Mouse (Mus musculus) midbrain, embryonic 12.5 days (tissue): ENCODE data around the gene Ccp110. TPM values are rescaled to one million over a fixed set of nuclear protein-coding genes. Genes with fewer than 3 reads are reported as not detected.

ENCODE experiments used
- ATAC-seq: fragments of 200-750 bp; cut with Nextera tagmentation; 2 replicates; pipeline ENCODE4 v1.8.0; 2017; ENCODE audit warnings: low read depth, moderate TSS enrichment, moderate library complexity; ENCODE audit not compliant: low FRiP score
- H3K27ac ChIP-seq: fragments of 300-500 bp; sonication (generic); replicated peaks from 2 replicates; pipeline ENCODE4 v1.5.1; 2016; ENCODE audit warnings: mild to moderate bottlenecking
- H3K27me3 ChIP-seq: fragments of 300-500 bp; sonication (generic); 2 replicates; pipeline ENCODE4 v1.6.1; 2016; ENCODE audit warnings: mild to moderate bottlenecking
- H3K36me3 ChIP-seq: fragments of 300-500 bp; sonication (generic); 2 replicates; pipeline ENCODE4 v1.6.1; 2016
- H3K4me1 ChIP-seq: fragments of 300-500 bp; sonication (generic); 2 replicates; pipeline ENCODE4 v1.6.1; 2016
- H3K4me2 ChIP-seq: fragments of 300-500 bp; sonication (generic); replicated peaks from 2 replicates; pipeline ENCODE4 v1.6.1; 2016; ENCODE audit warnings: mild to moderate bottlenecking, moderate library complexity
- H3K4me3 ChIP-seq: fragments of 300-500 bp; sonication (generic); 2 replicates; pipeline ENCODE4 v1.5.1; 2016; ENCODE audit warnings: mild to moderate bottlenecking
- H3K9ac ChIP-seq: fragments of 300-500 bp; sonication (generic); replicated peaks from 2 replicates; pipeline ENCODE4 v1.6.1; 2016; ENCODE audit warnings: mild to moderate bottlenecking, moderate library complexity
- H3K9me3 ChIP-seq: fragments of 300-500 bp; sonication (generic); 2 replicates; pipeline ENCODE4 v1.6.1; 2016; ENCODE audit warnings: mild to moderate bottlenecking
- WGBS: fragments of 180-500 bp; shearing (Covaris S2); methylation state at CpG from one replicate; pipeline ENCODE4 v1.1.7; 2016; 5-methylcytosine and 5-hydroxymethylcytosine counted together
- polyA plus RNA-seq: library from polyadenylated mRNA; unstranded; fragments of >200 nt; fragmentation: Nextera tagmentation; extraction: Ambion mirVana; gene quantifications from 2 replicates; pipeline ENCODE4 v1.2.1, GENCODE M21; 2016

Ccp110 gene
- polyA plus RNA-seq = 40.7 and 44.6 TPM in 2 replicates

- H3K4me2 ChIP-seq = peak within 1 kb of the TSS; percentile 71
- peaks cover 14% of the 10 kb centered on the region for H3K4me1 ChIP-seq
- H3K36me3 ChIP-seq = peaks cover 17% of the 10 kb centered on the region
- peak; percentile 98 for ATAC-seq
- peak within 1 kb of the TSS; percentile 77 for H3K9ac ChIP-seq
- H3K9me3 ChIP-seq = no peaks in the 10 kb centered on the region
- peak within 1 kb of the TSS; percentile 88 for H3K4me3 ChIP-seq
- H3K27me3 ChIP-seq = no peaks in the 10 kb centered on the region
- peak within 1 kb of the TSS; percentile 66 for H3K27ac ChIP-seq
- 1% methylated on average over 48 of the region's 48 CpGs for WGBS
Observed at GRCm38 (mm10) chr7:118712228-118713173, at the start of gene Ccp110. Ccp110 (plus strand) TSS chr7:118712552.

GRCm38 (mm10) chr7:118667773-118668172 is 44.6 kb upstream of the Ccp110 start:
- no peak overlapping the region for H3K27ac ChIP-seq
- no peak overlapping the region for H3K9ac ChIP-seq
- peaks cover 8% of the 10 kb centered on the region; the same call in 1 of the 2 replicates for H3K9me3 ChIP-seq
- no peak for ATAC-seq
- no peak overlapping the region for H3K4me2 ChIP-seq
- no peak overlapping the region for H3K4me3 ChIP-seq
- H3K36me3 ChIP-seq = no peaks in the 10 kb centered on the region
- no peaks in the 10 kb centered on the region for H3K27me3 ChIP-seq
- WGBS = 96% methylated on average over 2 of the region's 2 CpGs
- no peaks in the 10 kb centered on the region for H3K4me1 ChIP-seq

- ATAC-seq = no peak
- no peak overlapping the region for H3K4me2 ChIP-seq
- H3K27ac ChIP-seq = no peak overlapping the region
- no peak overlapping the region for H3K4me3 ChIP-seq
- no peaks in the 10 kb centered on the region for H3K4me1 ChIP-seq
- WGBS = 76% methylated on average over 4 of the region's 4 CpGs
- H3K27me3 ChIP-seq = no peaks in the 10 kb centered on the region
- no peak overlapping the region for H3K9ac ChIP-seq
- H3K9me3 ChIP-seq = no peaks in the 10 kb centered on the region
- no peaks in the 10 kb centered on the region for H3K36me3 ChIP-seq
Observed at GRCm38 (mm10) chr7:118670142-118670541, 42.2 kb upstream of the Ccp110 start.

- WGBS = 87% methylated on average over 4 of the region's 4 CpGs
- Histone ChIP-seq H3K9ac (no peak overlapping the region), H3K27me3 (no peaks in the 10 kb centered on the region), H3K4me2 (no peak overlapping the region), H3K36me3 (no peaks in the 10 kb centered on the region), H3K27ac (no peak overlapping the region), H3K9me3 (no peaks in the 10 kb centered on the region), H3K4me1 (no peaks in the 10 kb centered on the region), H3K4me3 (no peak overlapping the region)
- no peak for ATAC-seq
Observed at GRCm38 (mm10) chr7:118676826-118677225, 35.5 kb upstream of the Ccp110 start.

GRCm38 (mm10) chr7:118688199-118688598 is 24.2 kb upstream of the Ccp110 start:
- Histone ChIP-seq H3K4me1 (no peaks in the 10 kb centered on the region), H3K27me3 (no peaks in the 10 kb centered on the region), H3K4me3 (no peak overlapping the region), H3K36me3 (peaks cover 58% of the 10 kb centered on the region), H3K4me2 (no peak overlapping the region), H3K9me3 (no peaks in the 10 kb centered on the region), H3K27ac (no peak overlapping the region), H3K9ac (no peak overlapping the region)
- peak; percentile 41; the same call in 1 of the 2 replicates for ATAC-seq
- 24% methylated on average over 5 of the region's 5 CpGs for WGBS

GRCm38 (mm10) chr7:118689088-118689487 is 23.3 kb upstream of the Ccp110 start:
- WGBS = 88% methylated on average over 7 of the region's 7 CpGs

GRCm38 (mm10) chr7:118691287-118691686 is 21.1 kb upstream of the Ccp110 start:
- Histone ChIP-seq H3K4me1 (no peaks in the 10 kb centered on the region), H3K27me3 (no peaks in the 10 kb centered on the region), H3K4me3 (no peak overlapping the region), H3K9me3 (no peaks in the 10 kb centered on the region), H3K36me3 (peaks cover 81% of the 10 kb centered on the region), H3K4me2 (no peak overlapping the region), H3K9ac (no peak overlapping the region), H3K27ac (no peak overlapping the region)
- 93% methylated on average over 2 of the region's 2 CpGs for WGBS
- no peak for ATAC-seq

More at GRCm38 (mm10) chr7:118689088-118689487, 23.3 kb upstream of the Ccp110 start:
- Histone ChIP-seq H3K27ac (no peak overlapping the region), H3K27me3 (no peaks in the 10 kb centered on the region), H3K9ac (no peak overlapping the region), H3K36me3 (peaks cover 67% of the 10 kb centered on the region), H3K4me1 (no peaks in the 10 kb centered on the region), H3K4me3 (no peak overlapping the region), H3K9me3 (no peaks in the 10 kb centered on the region), H3K4me2 (no peak overlapping the region)
- ATAC-seq = no peak

- Histone ChIP-seq H3K27ac (no peak overlapping the region), H3K27me3 (no peaks in the 10 kb centered on the region), H3K9ac (no peak overlapping the region), H3K4me3 (no peak overlapping the region), H3K36me3 (peaks cover 71% of the 10 kb centered on the region), H3K4me1 (no peaks in the 10 kb centered on the region), H3K9me3 (no peaks in the 10 kb centered on the region), H3K4me2 (no peak overlapping the region)
- ATAC-seq = no peak
- WGBS = 96% methylated on average over 6 of the region's 6 CpGs
Observed at GRCm38 (mm10) chr7:118696146-118696545, 16.2 kb upstream of the Ccp110 start.

- H3K27ac ChIP-seq = no peak overlapping the region
- 85% methylated on average over 4 of the region's 4 CpGs for WGBS
- H3K4me3 ChIP-seq = no peak overlapping the region
- H3K36me3 ChIP-seq = peaks cover 63% of the 10 kb centered on the region
- H3K9ac ChIP-seq = no peak overlapping the region
- no peak for ATAC-seq
- no peak overlapping the region for H3K4me2 ChIP-seq
- H3K27me3 ChIP-seq = no peaks in the 10 kb centered on the region
- H3K4me1 ChIP-seq = no peaks in the 10 kb centered on the region
- no peaks in the 10 kb centered on the region for H3K9me3 ChIP-seq
Observed at GRCm38 (mm10) chr7:118697168-118697567, 15.2 kb upstream of the Ccp110 start.

- Histone ChIP-seq H3K9me3 (no peaks in the 10 kb centered on the region), H3K27me3 (no peaks in the 10 kb centered on the region), H3K4me3 (no peak overlapping the region), H3K36me3 (peaks cover 46% of the 10 kb centered on the region), H3K9ac (no peak overlapping the region), H3K4me2 (no peak overlapping the region), H3K4me1 (peaks cover 9% of the 10 kb centered on the region), H3K27ac (no peak overlapping the region)
- no peak for ATAC-seq
- WGBS = 93% methylated on average over 9 of the region's 9 CpGs
Observed at GRCm38 (mm10) chr7:118698882-118699281, 13.5 kb upstream of the Ccp110 start.

- H3K27me3 ChIP-seq = no peaks in the 10 kb centered on the region
- H3K4me1 ChIP-seq = peaks cover 27% of the 10 kb centered on the region
- H3K4me2 ChIP-seq = peak overlapping the region; percentile 71; the same call in 1 of the 2 replicates
- no peak overlapping the region for H3K9ac ChIP-seq
- H3K36me3 ChIP-seq = peaks cover 13% of the 10 kb centered on the region
- H3K4me3 ChIP-seq = no peak overlapping the region
- H3K27ac ChIP-seq = no peak overlapping the region
- WGBS = 93% methylated on average over 15 of the region's 15 CpGs
- H3K9me3 ChIP-seq = no peaks in the 10 kb centered on the region
- ATAC-seq = no peak
Observed at GRCm38 (mm10) chr7:118703144-118703561, 9.2 kb upstream of the Ccp110 start.
